Mouse (Mus musculus) G1E (cell line): ENCODE results near the gene Krtap5-4.

ENCODE experiments used
- CTCF ChIP-seq: IDR thresholded peaks from 2 replicates; pipeline ENCODE4 v1.5.1; 2012; ENCODE audit warnings: low read depth, low read length, inconsistent platforms, mixed read lengths
- TAL1 ChIP-seq: conservative IDR thresholded peaks from 2 replicates; pipeline ENCODE4 v1.6.1; 2012; ENCODE audit warnings: low read depth, low read length, inconsistent platforms, mixed read lengths

GRCm38 (mm10) chr7:142295418-142295817 is 7.9 kb upstream of the Krtap5-4 start:
- TF ChIP-seq CTCF (no peak), TAL1 (no peak)
